Mouse (Mus musculus): ENCODE measurements around the gene Slc25a5.
A peak's percentile ranks its signal among the peaks of the same experiment; 100 is the strongest.
"Not testable (repeated sequence)": the region's sequence is repeated elsewhere in the genome, so short reads cannot be mapped to it uniquely, and the experiment has no call there.

Slc25a5 gene

GRCm38 (mm10) chrX:36795424-36796162, at the start of gene Slc25a5:
Gene Slc25a5 (plus strand): TSS chrX:36795651.
- peak; percentile 70 to 79 for DNase-seq (ENCODE audit: low read depth in 1 of 2, low spot score in 2 of 2)

- DNase-seq (ENCODE audit: low read depth in 1 of 2, low spot score in 2 of 2) = no peak
Measured at GRCm38 (mm10) chrX:36746789-36747188, 48.7 kb upstream of the Slc25a5 start.

DNA sequence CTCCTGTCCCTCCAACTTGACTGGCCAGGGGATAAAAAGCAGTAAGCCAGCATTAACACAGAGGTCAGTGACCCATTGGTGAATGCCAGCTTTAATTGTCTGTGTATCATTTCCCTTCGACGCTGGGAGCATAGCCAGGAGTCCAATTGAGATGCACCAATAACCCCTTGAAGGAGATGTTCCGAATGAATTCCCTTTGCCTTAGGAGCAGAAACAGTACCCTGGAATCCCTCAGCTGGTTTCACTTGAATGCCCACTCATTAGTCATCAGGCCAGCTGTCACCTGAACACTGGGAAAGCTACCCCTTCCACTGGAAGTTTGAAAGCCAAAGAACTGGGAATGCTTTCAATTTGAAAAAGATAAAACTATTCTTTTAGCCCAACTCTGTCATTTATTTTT, 46.9 kb upstream of the Slc25a5 start:
- DNase-seq (ENCODE audit: low read depth in 1 of 2, low spot score in 2 of 2) = no peak

- no peak for DNase-seq (ENCODE audit: low read depth in 1 of 2, low spot score in 2 of 2)
Measured at GRCm38 (mm10) chrX:36749281-36749785, 46.1 kb upstream of the Slc25a5 start.

GRCm38 (mm10) chrX:36750591-36750990, 44.9 kb upstream of the Slc25a5 start:
- DNase-seq (ENCODE audit: low read depth in 1 of 2, low spot score in 2 of 2) = no peak

DNA sequence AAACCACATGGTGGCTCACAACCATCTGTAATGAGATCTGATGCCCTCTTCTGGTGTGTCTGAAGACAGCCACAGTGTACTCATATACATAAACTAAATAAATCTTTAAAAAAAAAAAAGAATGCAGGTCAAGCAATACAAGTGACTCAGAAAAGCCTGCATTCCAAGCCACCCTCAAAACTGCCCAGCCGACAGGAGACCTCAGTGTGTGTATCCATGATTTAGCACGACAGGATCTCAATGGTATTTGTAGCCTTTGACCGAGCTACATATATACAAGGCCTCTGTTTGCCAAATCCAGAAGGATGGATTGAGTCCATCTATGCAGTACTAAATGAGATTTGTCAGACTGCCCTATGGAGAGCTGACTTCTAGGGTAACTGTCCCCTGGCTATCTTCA, 42.9 kb upstream of the Slc25a5 start:
- no peak for DNase-seq (ENCODE audit: low read depth in 1 of 2, low spot score in 2 of 2)

- DNase-seq (ENCODE audit: low read depth in 1 of 2, low spot score in 2 of 2) = no peak
Measured at GRCm38 (mm10) chrX:36757796-36758472, 37.5 kb upstream of the Slc25a5 start.

DNA sequence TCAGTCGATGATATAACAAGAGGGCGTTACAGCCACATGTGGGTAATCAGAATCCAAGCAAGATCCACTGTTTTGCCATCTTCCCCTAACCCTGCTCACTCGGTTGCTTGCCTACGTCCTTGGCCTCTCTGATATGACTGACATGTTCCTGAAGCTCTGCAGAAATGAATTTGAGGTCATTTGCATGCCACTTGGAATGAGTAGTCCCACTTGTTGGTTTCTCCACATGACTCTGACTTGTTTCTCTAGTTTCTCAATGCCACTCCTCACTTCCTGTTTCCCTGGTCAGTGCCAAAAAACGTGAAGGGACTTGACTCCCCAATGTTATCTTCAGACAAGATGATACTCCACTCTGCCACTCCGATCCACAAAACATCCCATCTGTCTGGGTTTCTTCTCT, 36.9 kb upstream of the Slc25a5 start:
- DNase-seq (ENCODE audit: low read depth in 1 of 2, low spot score in 2 of 2) = peak in 1 of 2 experiments; percentile 2

GRCm38 (mm10) chrX:36760946-36761635, 34.4 kb upstream of the Slc25a5 start:
- peak in 1 of 2 experiments; percentile 2 for DNase-seq (ENCODE audit: low read depth in 1 of 2, low spot score in 2 of 2)

GRCm38 (mm10) chrX:36762289-36762688, 33.2 kb upstream of the Slc25a5 start:
- DNase-seq (ENCODE audit: low read depth in 1 of 2, low spot score in 2 of 2) = no peak

- DNase-seq (ENCODE audit: low read depth in 1 of 2, low spot score in 2 of 2) = no peak
Measured at GRCm38 (mm10) chrX:36762894-36763293, 32.6 kb upstream of the Slc25a5 start.

DNA sequence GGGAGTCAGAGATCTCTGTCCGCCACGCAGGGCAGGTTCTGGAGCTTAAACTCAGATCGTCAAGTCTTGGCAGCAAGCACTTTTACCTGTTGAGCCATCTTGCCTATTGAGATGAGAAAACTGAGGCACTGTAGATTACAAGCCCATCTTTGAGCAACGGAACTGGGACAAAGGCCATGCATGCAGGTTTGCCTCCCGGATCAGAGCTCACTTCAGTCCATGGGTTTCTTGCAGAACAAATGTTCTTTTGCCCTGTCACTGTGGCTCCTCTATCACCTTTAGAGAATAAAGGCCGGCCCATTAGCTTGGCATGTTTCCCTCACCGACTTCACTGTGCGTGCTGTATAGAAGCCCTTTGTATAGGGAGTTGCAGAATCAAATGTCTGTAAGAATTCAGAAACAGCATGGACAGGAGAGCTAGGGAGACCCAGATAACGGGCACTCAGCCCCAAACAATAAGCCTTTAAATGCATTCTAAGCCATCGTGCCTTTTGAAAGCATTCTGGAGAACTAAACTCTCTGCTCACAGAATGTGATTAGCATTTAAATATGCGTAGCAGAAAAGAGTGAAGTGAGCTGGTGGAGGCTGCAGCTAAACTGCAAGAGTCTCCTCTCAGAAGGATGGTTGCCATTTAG, 32.0 kb upstream of the Slc25a5 start:
- no peak for DNase-seq (ENCODE audit: low read depth in 1 of 2, low spot score in 2 of 2)

- no peak for DNase-seq (ENCODE audit: low read depth in 1 of 2, low spot score in 2 of 2)
Measured at GRCm38 (mm10) chrX:36763934-36764317, 31.5 kb upstream of the Slc25a5 start.

DNA sequence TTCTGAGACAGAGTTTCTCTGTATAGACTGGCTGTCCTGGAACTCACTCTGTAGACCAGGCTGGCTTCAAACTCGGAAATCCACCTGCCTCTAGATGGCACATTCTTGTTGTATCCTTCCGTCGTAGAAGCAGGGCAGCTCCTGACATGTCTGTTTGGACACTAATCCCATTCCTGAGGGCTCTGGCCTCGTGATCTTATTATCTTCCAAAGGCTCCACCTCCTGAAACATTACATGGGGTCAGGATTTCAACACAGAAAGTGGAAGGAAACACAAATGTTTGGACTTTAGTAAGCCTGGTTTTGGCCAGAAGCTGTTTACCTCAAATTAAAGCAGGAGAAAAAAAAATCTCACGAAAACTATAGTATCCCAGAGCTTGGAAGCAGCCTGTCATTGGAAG, 28.1 kb upstream of the Slc25a5 start:
- no peak for DNase-seq (ENCODE audit: low read depth in 1 of 2, low spot score in 2 of 2)

GRCm38 (mm10) chrX:36772591-36772990, 22.9 kb upstream of the Slc25a5 start:
- no peak for DNase-seq (ENCODE audit: low read depth in 1 of 2, low spot score in 2 of 2)

- no peak for DNase-seq (ENCODE audit: low read depth in 1 of 2, low spot score in 2 of 2)
Measured at GRCm38 (mm10) chrX:36775520-36775919, 19.9 kb upstream of the Slc25a5 start.

DNA sequence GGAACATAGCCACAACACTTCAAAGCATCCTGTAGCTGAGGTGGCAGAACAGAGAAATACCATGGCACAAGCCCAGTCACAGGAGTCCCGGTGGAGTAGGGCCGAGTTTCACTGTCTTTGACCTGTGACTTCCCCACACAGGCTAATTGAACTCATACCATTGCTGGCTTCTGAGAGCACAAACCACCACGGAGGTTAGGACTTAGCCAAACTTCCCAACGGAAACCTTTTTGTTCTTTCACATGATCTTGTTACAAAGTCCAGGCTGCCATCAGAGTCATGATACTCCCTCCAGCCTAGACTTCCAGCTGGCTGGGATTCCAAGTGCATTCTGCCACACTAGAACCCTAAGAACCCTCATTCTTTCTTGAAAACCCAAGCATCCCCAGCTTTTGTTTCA, 17.8 kb upstream of the Slc25a5 start:
- DNase-seq (ENCODE audit: low read depth in 1 of 2, low spot score in 2 of 2) = no peak

- no peak for DNase-seq (ENCODE audit: low read depth in 1 of 2, low spot score in 2 of 2)
Measured at GRCm38 (mm10) chrX:36789360-36789759, 6.1 kb upstream of the Slc25a5 start.

DNA sequence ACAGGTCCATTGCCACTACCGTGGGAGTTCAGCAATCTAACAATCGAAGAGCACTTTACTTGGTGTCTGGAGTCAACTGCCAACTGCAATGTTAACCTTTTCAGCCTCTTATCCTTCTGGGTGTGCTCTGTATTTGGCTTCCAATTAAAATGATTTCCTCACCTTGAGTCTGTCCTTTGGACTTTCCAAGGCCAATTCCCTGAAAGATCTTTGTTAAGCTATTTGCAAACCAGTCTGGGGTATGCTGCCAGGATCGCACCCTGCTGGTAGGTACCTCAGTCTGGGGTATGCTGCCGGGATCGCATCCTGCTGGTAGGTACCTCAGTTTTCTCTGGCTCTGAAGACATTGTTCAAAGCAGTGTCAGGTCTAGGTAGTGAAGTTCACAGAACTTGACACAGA, 880 bp upstream of the Slc25a5 start:
- no peak for DNase-seq (ENCODE audit: low read depth in 1 of 2, low spot score in 2 of 2)

DNA sequence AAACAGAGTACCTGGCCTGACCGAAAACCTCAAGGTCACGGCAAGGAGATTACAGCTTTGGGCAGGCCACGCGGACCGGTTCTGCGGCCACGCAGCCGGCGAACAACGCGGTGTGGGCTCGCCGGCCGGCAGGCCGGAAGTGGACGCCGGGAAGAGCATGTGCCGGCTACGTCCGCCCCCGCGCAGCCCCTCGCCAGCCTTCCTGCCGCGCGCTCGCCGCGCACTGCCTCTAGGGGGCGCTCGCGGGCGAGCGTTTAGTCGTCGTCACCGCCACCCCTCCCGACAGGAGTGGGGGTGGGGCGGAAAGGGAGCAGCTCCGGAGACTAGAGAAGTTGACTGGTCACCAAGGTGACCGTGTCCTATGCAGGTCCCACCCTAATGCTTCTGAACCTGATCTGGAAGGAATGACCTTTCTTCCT, 721 bp downstream of the Slc25a5 start:
- DNase-seq (ENCODE audit: low read depth in 1 of 2, low spot score in 2 of 2) = peak; percentile 60 to 73

GRCm38 (mm10) chrX:36796734-36797133, 1.3 kb downstream of the Slc25a5 start:
- not testable (repeated sequence) for DNase-seq (ENCODE audit: low read depth in 1 of 2, low spot score in 2 of 2)
